Mouse (Mus musculus) midbrain, embryonic 15.5 days (tissue): Measurements from ENCODE around the gene Csrp1. TPM values are rescaled to one million over a fixed set of nuclear protein-coding genes. Genes with fewer than 3 reads are reported as not detected.

Experiments used
- ATAC-seq: fragments of 200-750 bp; cut with Nextera tagmentation; replicated peaks from 2 replicates; pipeline ENCODE4 v1.8.0; 2017; ENCODE audit warnings: moderate TSS enrichment
- H3K27ac ChIP-seq: fragments of 300-500 bp; sonication (generic); 2 replicates; pipeline ENCODE4 v1.5.1; 2015; ENCODE audit warnings: mild to moderate bottlenecking, inconsistent platforms
- H3K27me3 ChIP-seq: fragments of 300-500 bp; sonication (generic); replicated peaks from 2 replicates; pipeline ENCODE4 v1.6.1; 2015; ENCODE audit warnings: inconsistent platforms
- H3K36me3 ChIP-seq: fragments of 300-500 bp; sonication (generic); replicated peaks from 2 replicates; pipeline ENCODE4 v1.6.1; 2015; ENCODE audit warnings: inconsistent platforms
- H3K4me1 ChIP-seq: fragments of 300-500 bp; sonication (generic); 2 replicates; pipeline ENCODE4 v1.6.1; 2015; ENCODE audit warnings: inconsistent platforms
- H3K4me2 ChIP-seq: fragments of 300-500 bp; sonication (generic); 2 replicates; pipeline ENCODE4 v1.6.1; 2015; ENCODE audit warnings: inconsistent platforms, mild to moderate bottlenecking, moderate library complexity
- H3K4me3 ChIP-seq: fragments of 300-500 bp; sonication (generic); 2 replicates; pipeline ENCODE4 v1.5.1; 2015; ENCODE audit warnings: mild to moderate bottlenecking, inconsistent platforms
- H3K9ac ChIP-seq: fragments of 300-500 bp; sonication (generic); 2 replicates; pipeline ENCODE4 v1.6.1; 2015; ENCODE audit warnings: mild to moderate bottlenecking, inconsistent platforms
- H3K9me3 ChIP-seq: fragments of 300-500 bp; sonication (generic); 2 replicates; pipeline ENCODE4 v1.6.1; 2016; ENCODE audit warnings: inconsistent platforms
- WGBS: fragments of 180-500 bp; shearing (Covaris S2); methylation state at CpG from one replicate; pipeline ENCODE4 v1.1.7; 2015; ENCODE audit warnings: mixed read lengths; 5-methylcytosine and 5-hydroxymethylcytosine counted together
- polyA plus RNA-seq: library from polyadenylated mRNA; unstranded; fragments of >200 nt; fragmentation: Nextera tagmentation; extraction: Ambion mirVana; gene quantifications from 2 replicates; pipeline ENCODE4 v1.2.1, GENCODE M21; 2015

The Csrp1 gene
- polyA plus RNA-seq, 1 experiment from 2014 or later: 13.9 TPM

DNA sequence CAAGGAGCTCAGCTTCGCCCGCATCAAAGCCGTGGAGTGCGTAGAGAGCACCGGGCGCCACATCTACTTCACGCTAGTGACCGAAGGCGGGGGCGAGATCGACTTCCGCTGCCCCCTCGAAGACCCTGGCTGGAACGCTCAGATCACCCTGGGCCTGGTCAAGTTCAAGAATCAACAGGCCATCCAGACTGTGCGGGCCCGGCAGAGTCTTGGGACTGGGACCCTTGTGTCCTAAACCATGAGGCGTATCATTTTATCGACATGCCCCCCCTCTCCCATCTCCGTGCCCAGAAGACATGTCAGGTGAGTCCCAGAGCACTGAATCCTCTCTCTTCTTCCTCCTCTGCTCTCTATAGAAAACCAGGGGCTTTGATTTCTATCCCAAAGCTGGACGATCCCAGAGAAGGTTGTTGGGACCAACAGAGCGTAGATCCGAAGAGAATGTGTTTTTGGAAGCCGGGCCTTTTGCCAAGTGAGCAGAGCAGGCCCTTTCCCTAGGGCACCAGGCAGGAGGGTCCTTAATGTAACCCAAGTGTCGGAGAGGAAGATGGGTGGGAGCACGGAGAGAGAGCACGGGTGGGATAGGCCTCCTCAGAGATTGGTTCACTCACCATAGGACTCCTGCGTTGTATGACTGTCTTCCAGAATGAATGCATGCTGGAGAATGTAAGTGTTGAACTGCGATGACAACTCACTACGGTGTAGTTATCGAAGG is 46.9 kb downstream of the Csrp1 start:
- H3K27me3 ChIP-seq: peaks cover 3% of the 10 kb centered on the region; the same call in 1 of the 2 replicates
- peak overlapping the region; percentile 65 for H3K9ac ChIP-seq
- H3K4me3 ChIP-seq: peak overlapping the region; percentile 59
- 29% methylated on average over 30 of the region's 30 CpGs for WGBS
- peak; percentile 58 for ATAC-seq
- H3K4me1 ChIP-seq: peaks cover 28% of the 10 kb centered on the region
- peak overlapping the region; percentile 73 for H3K27ac ChIP-seq
- H3K36me3 ChIP-seq: no peaks in the 10 kb centered on the region
- H3K4me2 ChIP-seq: peak overlapping the region; percentile 92
- no peaks in the 10 kb centered on the region for H3K9me3 ChIP-seq

DNA sequence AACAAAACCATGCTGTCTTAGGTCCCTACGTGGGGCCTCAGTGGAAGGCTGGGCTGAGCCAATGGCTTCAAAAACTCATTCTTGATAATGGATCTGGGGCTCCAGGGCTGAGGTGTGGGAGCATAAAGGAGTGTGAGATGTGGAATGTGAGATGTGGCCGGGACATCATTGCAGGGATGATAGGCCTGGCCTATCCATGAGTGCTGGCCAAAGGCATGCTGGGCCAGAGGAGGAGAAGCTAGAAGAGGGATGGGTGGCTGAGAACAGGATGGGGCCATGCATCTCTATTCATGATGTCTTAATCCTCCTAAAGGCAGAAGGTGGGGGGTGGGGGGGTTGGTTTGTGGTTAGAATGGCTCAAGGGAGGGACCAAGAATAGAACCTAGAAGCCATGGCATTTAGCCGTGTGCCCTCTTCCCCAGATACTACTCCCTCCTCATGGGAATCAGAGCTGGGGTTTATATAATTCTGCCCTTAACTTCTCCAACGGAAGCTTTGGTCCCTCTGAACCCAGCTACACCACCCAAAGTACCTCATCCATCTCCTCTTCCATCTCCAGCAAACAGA is 47.5 kb downstream of the Csrp1 start:
- 84% methylated on average over 4 of the region's 4 CpGs for WGBS
- Histone ChIP-seq H3K4me2 (peak overlapping the region; percentile 92), H3K4me1 (peaks cover 31% of the 10 kb centered on the region), H3K4me3 (peak overlapping the region; percentile 59), H3K9me3 (no peaks in the 10 kb centered on the region), H3K27me3 (peaks cover 3% of the 10 kb centered on the region; the same call in 1 of the 2 replicates), H3K27ac (no peak overlapping the region), H3K36me3 (no peaks in the 10 kb centered on the region), H3K9ac (no peak overlapping the region)
- ATAC-seq: no peak

DNA sequence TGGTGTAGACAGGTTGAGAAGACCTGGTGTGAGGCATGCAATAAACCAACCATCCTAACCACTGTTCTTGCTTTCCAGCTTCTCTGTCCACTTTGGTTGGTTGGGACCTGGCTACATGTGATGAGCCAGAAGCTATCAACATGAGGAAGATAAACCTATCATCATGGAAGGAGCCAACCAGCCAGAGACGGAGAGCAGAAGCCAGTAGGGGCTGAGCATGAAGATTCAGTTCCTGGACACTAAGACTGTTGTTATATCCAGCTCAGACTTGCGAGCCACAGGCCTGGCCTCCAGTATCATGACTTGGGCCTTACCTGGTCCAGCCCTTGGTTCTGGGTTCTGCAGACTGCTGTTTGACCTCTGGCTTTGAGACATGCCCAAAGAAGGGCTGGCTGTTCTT is 48.5 kb downstream of the Csrp1 start:
- H3K4me2 ChIP-seq: no peak overlapping the region
- H3K27me3 ChIP-seq: peaks cover 3% of the 10 kb centered on the region; the same call in 1 of the 2 replicates
- ATAC-seq: no peak
- no peak overlapping the region for H3K9ac ChIP-seq
- H3K4me3 ChIP-seq: no peak overlapping the region
- WGBS: 92% methylated on average over 2 of the region's 2 CpGs
- no peak overlapping the region for H3K27ac ChIP-seq
- no peaks in the 10 kb centered on the region for H3K36me3 ChIP-seq
- no peaks in the 10 kb centered on the region for H3K9me3 ChIP-seq
- peaks cover 32% of the 10 kb centered on the region for H3K4me1 ChIP-seq

DNA sequence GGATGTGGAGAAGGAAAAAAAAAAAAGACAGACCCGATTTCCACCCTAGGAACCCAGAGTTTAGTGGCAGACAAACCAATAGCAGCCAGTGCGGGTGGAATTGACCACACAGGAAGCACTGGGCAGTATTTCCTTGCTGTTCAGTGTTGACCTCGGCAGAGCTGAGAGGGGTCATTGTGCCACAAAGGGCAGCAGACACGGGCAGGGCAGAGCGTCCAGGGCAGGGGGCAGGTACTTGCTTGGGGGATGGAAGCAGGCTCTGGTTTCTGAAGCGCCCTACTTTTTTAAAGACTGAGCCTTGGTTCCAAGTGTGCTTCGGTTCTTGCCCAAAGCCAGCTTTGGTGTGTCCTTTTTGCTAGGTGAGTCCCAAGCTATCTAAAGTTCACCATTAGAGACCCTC is 50.4 kb downstream of the Csrp1 start:
- H3K27ac ChIP-seq: no peak overlapping the region
- no peak overlapping the region for H3K9ac ChIP-seq
- WGBS: 82% methylated on average over 7 of the region's 7 CpGs
- H3K27me3 ChIP-seq: no peaks in the 10 kb centered on the region
- H3K4me2 ChIP-seq: no peak overlapping the region
- H3K4me1 ChIP-seq: peaks cover 32% of the 10 kb centered on the region
- no peak overlapping the region for H3K4me3 ChIP-seq
- ATAC-seq: no peak
- no peaks in the 10 kb centered on the region for H3K9me3 ChIP-seq
- no peaks in the 10 kb centered on the region for H3K36me3 ChIP-seq

DNA sequence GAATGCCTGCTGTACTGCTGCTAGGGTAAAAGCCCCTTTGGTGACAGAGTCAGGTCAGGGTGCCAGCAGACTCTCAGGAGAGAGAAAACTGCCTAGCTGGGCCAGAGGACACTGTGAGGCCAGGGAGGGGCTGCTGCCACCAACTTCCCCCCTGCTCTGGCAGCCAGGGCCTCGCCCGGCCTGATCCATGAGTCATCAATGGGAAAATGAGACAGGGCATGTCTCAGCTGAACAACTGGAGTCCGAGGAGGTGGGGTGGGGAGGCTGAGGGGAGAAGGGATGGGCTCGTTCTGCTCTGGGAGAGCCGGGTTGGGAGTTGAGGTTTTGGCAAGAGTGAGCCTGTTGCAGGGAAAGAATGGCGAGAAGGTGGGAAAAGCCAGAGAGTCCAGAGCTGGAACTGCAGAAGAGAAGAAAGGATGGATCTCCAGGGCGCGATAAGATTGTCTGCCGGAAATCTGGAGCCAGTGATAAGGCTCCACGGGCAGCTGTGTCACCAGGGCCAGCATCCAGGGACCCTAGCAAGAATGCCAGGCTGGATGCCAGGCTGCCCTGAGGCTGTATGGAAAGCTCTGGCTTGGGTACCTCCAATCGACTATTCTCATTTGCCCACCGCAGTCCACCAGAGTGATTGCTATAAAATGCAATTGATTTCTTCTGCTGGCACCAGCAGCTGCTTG is 51.2 kb downstream of the Csrp1 start:
- Histone ChIP-seq H3K9ac (no peak overlapping the region), H3K36me3 (no peaks in the 10 kb centered on the region), H3K9me3 (no peaks in the 10 kb centered on the region), H3K4me2 (no peak overlapping the region), H3K4me1 (peaks cover 27% of the 10 kb centered on the region), H3K4me3 (no peak overlapping the region), H3K27ac (no peak overlapping the region), H3K27me3 (no peaks in the 10 kb centered on the region)
- WGBS: 60% methylated on average over 12 of the region's 12 CpGs
- no peak for ATAC-seq

DNA sequence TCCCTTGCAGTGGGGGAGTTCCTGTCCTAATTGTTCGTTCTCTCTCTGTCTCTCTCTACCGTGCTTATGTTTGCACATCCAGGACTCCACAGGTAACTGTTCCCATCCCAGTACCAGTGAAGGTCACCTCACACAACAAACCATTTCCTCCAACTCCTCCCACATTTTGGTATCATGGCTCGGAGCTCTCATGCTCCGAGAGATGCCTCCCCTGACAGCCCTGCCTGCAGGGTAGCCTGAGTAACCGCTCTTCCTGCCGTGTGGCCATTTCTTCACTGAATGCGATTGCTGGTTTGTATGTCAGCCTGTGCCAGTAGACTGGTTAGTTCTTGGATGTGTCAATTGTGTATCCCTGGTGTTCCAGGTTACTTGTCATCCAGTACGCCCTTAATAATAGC is 51.7 kb downstream of the Csrp1 start:
- Histone ChIP-seq H3K4me3 (no peak overlapping the region), H3K4me1 (peaks cover 25% of the 10 kb centered on the region), H3K27me3 (no peaks in the 10 kb centered on the region), H3K27ac (no peak overlapping the region), H3K9me3 (no peaks in the 10 kb centered on the region), H3K36me3 (no peaks in the 10 kb centered on the region), H3K9ac (no peak overlapping the region), H3K4me2 (no peak overlapping the region)
- ATAC-seq: no peak
- WGBS: 66% methylated on average over 8 of the region's 8 CpGs

DNA sequence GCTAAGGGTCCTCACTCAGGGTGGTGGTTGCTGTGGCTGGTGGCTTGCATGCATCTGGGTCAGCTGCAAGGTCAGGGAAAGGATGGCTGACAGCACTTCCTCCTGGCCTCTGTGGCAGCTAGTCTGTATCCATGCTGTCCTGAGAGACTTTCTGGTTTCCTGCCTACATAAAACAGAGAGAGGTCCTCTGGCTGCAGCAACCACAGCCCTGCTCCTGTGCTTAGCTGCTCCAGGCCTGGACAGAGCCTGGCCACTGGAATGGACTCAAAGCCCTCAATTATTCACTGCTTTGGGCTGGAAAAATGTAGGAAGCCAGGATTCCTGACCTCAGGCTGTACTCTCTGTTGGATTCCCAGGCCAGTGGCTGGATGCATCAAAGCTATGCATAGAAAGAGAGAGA is 56.7 kb downstream of the Csrp1 start:
- H3K9me3 ChIP-seq: no peaks in the 10 kb centered on the region
- H3K27me3 ChIP-seq: no peaks in the 10 kb centered on the region
- H3K4me2 ChIP-seq: no peak overlapping the region
- H3K9ac ChIP-seq: no peak overlapping the region
- H3K4me1 ChIP-seq: peaks cover 6% of the 10 kb centered on the region
- H3K36me3 ChIP-seq: no peaks in the 10 kb centered on the region
- H3K4me3 ChIP-seq: no peak overlapping the region
- ATAC-seq: no peak
- no peak overlapping the region for H3K27ac ChIP-seq

DNA sequence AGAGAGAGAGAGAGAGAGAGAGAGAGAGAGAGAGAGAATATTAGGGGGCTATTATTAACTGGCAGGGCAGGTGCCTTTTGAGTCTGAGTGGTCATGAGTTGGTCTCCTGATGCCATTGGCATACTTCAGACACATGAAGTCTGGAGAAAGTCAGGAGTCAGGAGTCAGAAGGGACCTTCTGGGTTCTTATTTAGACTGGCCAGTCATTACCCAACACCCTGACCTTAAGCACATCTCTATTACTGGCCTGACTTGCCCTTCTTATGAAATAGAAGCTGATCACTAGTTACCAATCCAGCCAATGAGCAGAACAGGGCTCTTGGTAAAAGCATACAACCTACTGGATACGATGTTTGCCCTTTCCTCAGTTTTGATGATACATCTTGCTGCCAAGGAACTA is 57.2 kb downstream of the Csrp1 start:
- Histone ChIP-seq H3K4me1 (peaks cover 3% of the 10 kb centered on the region), H3K4me2 (no peak overlapping the region), H3K27me3 (no peaks in the 10 kb centered on the region), H3K27ac (no peak overlapping the region), H3K4me3 (no peak overlapping the region), H3K9me3 (no peaks in the 10 kb centered on the region), H3K36me3 (no peaks in the 10 kb centered on the region), H3K9ac (no peak overlapping the region)
- no peak for ATAC-seq
- 100% methylated on average over 1 of the region's 1 CpGs for WGBS

DNA sequence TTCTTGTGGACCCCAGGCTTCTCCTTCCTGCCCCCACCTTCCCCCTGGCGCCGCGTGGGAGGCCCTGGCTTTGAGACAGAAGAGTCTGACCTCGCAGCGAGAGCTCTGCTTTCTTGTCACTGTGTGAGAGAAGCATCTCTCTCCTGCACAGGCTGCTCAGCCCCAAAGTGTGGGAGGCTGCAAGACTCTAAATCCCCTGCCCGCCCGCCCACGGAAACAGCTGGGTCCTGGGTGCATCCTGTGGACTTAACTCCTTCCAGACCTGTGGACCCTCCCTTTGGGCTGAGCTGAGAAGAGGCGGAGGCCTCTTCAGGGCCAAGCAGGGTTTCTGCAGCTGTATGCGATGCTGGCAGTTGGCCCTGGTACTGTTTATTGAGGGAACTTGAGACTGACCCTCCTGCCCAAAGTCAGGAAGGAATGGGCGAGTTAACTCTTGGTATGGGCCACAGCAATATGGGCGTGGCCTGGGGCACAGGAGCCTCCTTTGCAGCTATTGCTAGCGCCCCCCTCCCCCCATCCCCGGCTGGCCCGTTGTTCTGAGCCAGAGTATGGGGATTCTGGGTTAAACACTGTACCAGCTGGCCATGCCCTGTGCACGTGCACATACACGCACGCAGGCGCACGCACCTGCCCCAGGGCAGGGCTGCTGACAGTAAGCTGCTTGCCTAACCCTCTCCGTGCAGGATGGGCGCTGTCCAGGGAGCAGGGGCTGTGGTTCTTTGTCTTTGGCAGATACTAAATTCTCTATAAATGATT is 59.1 kb downstream of the Csrp1 start, which contains the start of gene Tnni1:
Gene Tnni1 (plus strand): TSS at position 655 of the 756 bp plus-strand sequence.
- H3K4me3 ChIP-seq: no peak within 1 kb of the TSS
- no peak within 1 kb of the TSS for H3K9ac ChIP-seq
- no peaks in the 10 kb centered on the region for H3K9me3 ChIP-seq
- 31% methylated on average over 22 of the region's 22 CpGs for WGBS
- ATAC-seq: 0 out of 2 replicates have a peak, but pooled peaks have one; percentile 31
- H3K36me3 ChIP-seq: no peaks in the 10 kb centered on the region
- H3K4me2 ChIP-seq: no peak within 1 kb of the TSS
- H3K27ac ChIP-seq: no peak within 1 kb of the TSS
- no peaks in the 10 kb centered on the region for H3K27me3 ChIP-seq
- H3K4me1 ChIP-seq: peaks cover 4% of the 10 kb centered on the region; the same call in 1 of the 2 replicates

DNA sequence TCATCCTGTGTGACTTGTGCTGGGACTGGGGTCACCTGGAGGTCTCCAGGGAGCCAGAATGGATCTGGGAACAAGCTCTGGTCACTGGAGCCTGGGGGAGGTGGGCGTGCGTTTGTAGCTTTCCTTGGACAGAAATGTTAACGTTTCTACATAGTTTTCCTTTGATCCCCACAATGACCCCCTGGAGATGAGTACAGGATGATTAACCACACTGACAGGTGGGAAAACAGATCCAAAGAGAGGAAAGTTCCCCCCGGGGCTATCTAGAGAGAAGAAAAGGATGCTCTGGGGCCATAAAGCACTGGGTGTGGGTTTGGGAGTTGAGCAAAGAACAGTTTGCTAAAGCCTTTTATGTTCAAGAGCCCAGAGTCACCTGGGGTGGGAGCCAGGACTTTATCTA is 60.8 kb downstream of the Csrp1 start:
- no peak for ATAC-seq
- no peak overlapping the region for H3K27ac ChIP-seq
- 65% methylated on average over 4 of the region's 4 CpGs for WGBS
- H3K4me1 ChIP-seq: peaks cover 4% of the 10 kb centered on the region; the same call in 1 of the 2 replicates
- no peak overlapping the region for H3K4me3 ChIP-seq
- H3K27me3 ChIP-seq: no peaks in the 10 kb centered on the region
- H3K9me3 ChIP-seq: no peaks in the 10 kb centered on the region
- no peak overlapping the region for H3K4me2 ChIP-seq
- H3K36me3 ChIP-seq: no peaks in the 10 kb centered on the region
- H3K9ac ChIP-seq: no peak overlapping the region

DNA sequence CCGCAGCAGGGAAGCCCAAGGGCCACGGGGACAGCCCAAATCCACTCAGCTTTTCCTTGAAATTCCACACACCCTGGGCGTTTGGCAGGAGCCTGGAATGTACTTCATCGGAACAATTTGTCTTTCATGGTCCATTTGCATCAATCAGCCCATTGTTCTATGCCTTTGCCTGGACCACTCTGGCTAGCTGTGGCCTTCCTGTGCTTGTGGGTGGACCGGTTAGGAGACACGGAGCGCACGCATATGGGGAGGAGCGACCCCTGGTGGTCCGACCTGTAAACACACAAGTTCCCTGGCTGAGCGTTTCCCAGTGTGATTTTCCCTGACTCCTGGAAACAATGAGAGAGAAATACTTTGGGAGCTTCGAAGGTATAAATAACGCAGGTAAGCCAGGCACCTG is 61.4 kb downstream of the Csrp1 start:
- WGBS: 13% methylated on average over 13 of the region's 13 CpGs

DNA sequence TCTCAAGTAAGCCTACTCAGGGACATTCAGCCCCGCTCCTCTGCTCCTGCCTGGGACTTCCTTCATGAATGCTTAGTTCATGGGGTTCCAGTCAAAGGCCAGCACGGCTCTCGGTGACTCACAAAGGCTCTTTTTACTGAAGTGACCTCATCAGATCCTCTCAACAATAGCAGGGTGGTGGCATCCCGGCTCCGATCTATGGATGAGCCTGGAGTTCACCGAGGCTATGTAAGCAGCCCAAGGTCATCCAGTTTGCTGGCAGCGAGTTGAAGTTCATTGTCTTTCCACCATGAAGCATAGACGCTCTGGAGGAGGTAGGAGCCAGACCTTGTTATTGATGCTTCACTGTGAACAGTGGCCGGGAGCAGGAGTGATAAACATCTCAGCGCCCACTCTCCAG is 63.0 kb downstream of the Csrp1 start:
- WGBS: 25% methylated on average over 10 of the region's 10 CpGs
- no peak overlapping the region for H3K4me3 ChIP-seq
- ATAC-seq: no peak
- no peaks in the 10 kb centered on the region for H3K9me3 ChIP-seq
- H3K36me3 ChIP-seq: no peaks in the 10 kb centered on the region
- H3K27ac ChIP-seq: no peak overlapping the region
- no peak overlapping the region for H3K4me2 ChIP-seq
- no peaks in the 10 kb centered on the region for H3K27me3 ChIP-seq
- H3K9ac ChIP-seq: no peak overlapping the region
- peaks cover 4% of the 10 kb centered on the region; the same call in 1 of the 2 replicates for H3K4me1 ChIP-seq

More for the DNA sequence above, 61.4 kb downstream of the Csrp1 start:
- H3K27ac ChIP-seq: no peak overlapping the region
- H3K4me3 ChIP-seq: no peak overlapping the region
- H3K27me3 ChIP-seq: no peaks in the 10 kb centered on the region
- H3K9ac ChIP-seq: no peak overlapping the region
- no peak for ATAC-seq
- H3K9me3 ChIP-seq: no peaks in the 10 kb centered on the region
- H3K4me2 ChIP-seq: no peak overlapping the region
- no peaks in the 10 kb centered on the region for H3K36me3 ChIP-seq
- peaks cover 4% of the 10 kb centered on the region; the same call in 1 of the 2 replicates for H3K4me1 ChIP-seq
